Mouse (Mus musculus) embryonic facial prominence, embryonic 11.5 days (tissue): Measurements from ENCODE around the gene Pold1. TPM values are rescaled to one million over a fixed set of nuclear protein-coding genes. Genes with fewer than 3 reads are reported as not detected.

Experiments
- ATAC-seq: fragments of 200-750 bp; cut with Nextera tagmentation; replicated peaks from 2 replicates; pipeline ENCODE4 v1.8.0; 2017; ENCODE audit warnings: low read depth; ENCODE audit not compliant: insufficient number of reproducible peaks, low FRiP score, low TSS enrichment
- DNase-seq: peaks from one replicate; pipeline ENCODE4 v3.0.0-alpha.2; 2015; ENCODE audit warnings: low spot score
- H3K27ac ChIP-seq: fragments of 300-500 bp; sonication (generic); replicated peaks from 2 replicates; pipeline ENCODE4 v1.5.1; 2014; ENCODE audit warnings: mild to moderate bottlenecking, low read depth, low read length, control low read depth
- H3K27me3 ChIP-seq: fragments of 300-500 bp; sonication (generic); 2 replicates; pipeline ENCODE4 v1.6.1; 2014; ENCODE audit warnings: mild to moderate bottlenecking, low read length, moderate library complexity, mixed read lengths; ENCODE audit not compliant: control insufficient read depth, insufficient read depth
- H3K36me3 ChIP-seq: fragments of 300-500 bp; sonication (generic); replicated peaks from 2 replicates; pipeline ENCODE4 v1.6.1; 2014; ENCODE audit warnings: low read depth, mild to moderate bottlenecking, low read length, moderate library complexity, mixed read lengths; ENCODE audit not compliant: control insufficient read depth, insufficient read depth
- H3K4me1 ChIP-seq: fragments of 300-500 bp; sonication (generic); 2 replicates; pipeline ENCODE4 v1.6.1; 2014; ENCODE audit warnings: low read length, mixed read lengths; ENCODE audit not compliant: control insufficient read depth, insufficient read depth
- H3K4me2 ChIP-seq: fragments of 300-500 bp; sonication (generic); 2 replicates; pipeline ENCODE4 v1.6.1; 2014; ENCODE audit warnings: low read depth, mild to moderate bottlenecking, control low read depth, low read length, moderate library complexity
- H3K4me3 ChIP-seq: fragments of 300-500 bp; sonication (generic); 2 replicates; pipeline ENCODE4 v1.5.1; 2014; ENCODE audit warnings: low read depth, low read length, control low read depth
- H3K9ac ChIP-seq: fragments of 300-500 bp; sonication (generic); replicated peaks from 2 replicates; pipeline ENCODE4 v1.6.1; 2014; ENCODE audit warnings: mild to moderate bottlenecking, control low read depth, low read length
- H3K9me3 ChIP-seq: fragments of 300-500 bp; sonication (generic); replicated peaks from 2 replicates; pipeline ENCODE4 v1.6.1; 2016; ENCODE audit warnings: mild to moderate bottlenecking, low read length, inconsistent platforms, mixed read lengths; ENCODE audit not compliant: control insufficient read depth
- WGBS: fragments of 180-500 bp; shearing (Covaris S2); extraction: QIAGEN DNeasy Blood & Tissue Kit; methylation state at CpG from one replicate; pipeline ENCODE4 v1.1.7; 2014; 5-methylcytosine and 5-hydroxymethylcytosine counted together
- polyA plus RNA-seq: library from polyadenylated mRNA; unstranded; fragments of >200 nt; fragmentation: Nextera tagmentation; extraction: Ambion mirVana; gene quantifications from 2 replicates; pipeline ENCODE4 v1.2.1, GENCODE M21; 2014

Pold1 gene
- polyA plus RNA-seq, 1 experiment from 2014 or later: 56.3 TPM

DNA sequence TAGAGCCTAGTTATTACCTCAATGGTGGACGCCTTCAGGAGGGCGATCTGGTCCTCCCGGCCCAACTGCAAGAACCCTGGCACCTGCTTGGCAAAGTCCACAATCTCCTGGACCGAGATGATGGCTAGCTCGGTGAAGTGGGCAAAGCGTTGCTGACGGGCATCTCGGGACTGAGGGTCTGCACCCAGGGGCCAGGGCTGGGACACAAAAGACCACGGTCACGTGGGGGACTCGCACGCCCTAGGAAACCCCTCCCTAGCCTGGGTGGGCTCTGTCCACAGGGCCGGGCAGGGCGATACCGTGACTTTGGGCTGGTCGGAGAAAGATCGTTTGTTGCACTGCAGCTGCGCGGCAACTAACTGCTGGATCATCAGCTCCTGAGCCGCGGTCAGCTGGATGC is 2.7 kb upstream of the Pold1 start:
- Histone ChIP-seq H3K4me2 (no peak overlapping the region), H3K4me1 (peaks cover 5% of the 10 kb centered on the region; the same call in 1 of the 2 replicates), H3K9ac (0 out of 2 replicates have a peak overlapping the region, but pooled peaks have one; percentile 9), H3K27me3 (no peaks in the 10 kb centered on the region), H3K4me3 (no peak overlapping the region), H3K9me3 (no peaks in the 10 kb centered on the region), H3K27ac (no peak overlapping the region), H3K36me3 (no peaks in the 10 kb centered on the region; the same call in 1 of the 2 replicates)
- DNase-seq (no peak), ATAC-seq (no peak)
- WGBS: 92% methylated on average over 21 of the region's 21 CpGs

DNA sequence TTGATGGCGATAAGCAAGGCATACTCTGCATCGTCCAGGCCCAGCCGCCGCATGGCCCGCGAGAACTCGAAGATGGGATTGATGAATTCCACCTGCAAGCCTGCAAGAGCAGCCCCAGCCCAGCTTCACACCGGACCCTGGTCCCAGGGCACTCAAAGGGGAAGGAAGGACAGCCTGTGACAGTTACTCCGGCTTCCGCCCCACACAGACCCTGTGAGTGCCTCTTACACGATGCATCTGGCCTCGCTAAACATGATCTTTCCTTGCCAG is 1.7 kb upstream of the Pold1 start:
- no peaks in the 10 kb centered on the region; the same call in 1 of the 2 replicates for H3K36me3 ChIP-seq
- H3K9me3 ChIP-seq: no peaks in the 10 kb centered on the region
- DNase-seq: no peak
- no peak overlapping the region for H3K4me3 ChIP-seq
- H3K27me3 ChIP-seq: no peaks in the 10 kb centered on the region
- H3K4me1 ChIP-seq: peaks cover 5% of the 10 kb centered on the region; the same call in 1 of the 2 replicates
- no peak overlapping the region for H3K9ac ChIP-seq
- no peak overlapping the region for H3K27ac ChIP-seq
- no peak overlapping the region for H3K4me2 ChIP-seq
- 97% methylated on average over 12 of the region's 12 CpGs for WGBS
- no peak for ATAC-seq

DNA sequence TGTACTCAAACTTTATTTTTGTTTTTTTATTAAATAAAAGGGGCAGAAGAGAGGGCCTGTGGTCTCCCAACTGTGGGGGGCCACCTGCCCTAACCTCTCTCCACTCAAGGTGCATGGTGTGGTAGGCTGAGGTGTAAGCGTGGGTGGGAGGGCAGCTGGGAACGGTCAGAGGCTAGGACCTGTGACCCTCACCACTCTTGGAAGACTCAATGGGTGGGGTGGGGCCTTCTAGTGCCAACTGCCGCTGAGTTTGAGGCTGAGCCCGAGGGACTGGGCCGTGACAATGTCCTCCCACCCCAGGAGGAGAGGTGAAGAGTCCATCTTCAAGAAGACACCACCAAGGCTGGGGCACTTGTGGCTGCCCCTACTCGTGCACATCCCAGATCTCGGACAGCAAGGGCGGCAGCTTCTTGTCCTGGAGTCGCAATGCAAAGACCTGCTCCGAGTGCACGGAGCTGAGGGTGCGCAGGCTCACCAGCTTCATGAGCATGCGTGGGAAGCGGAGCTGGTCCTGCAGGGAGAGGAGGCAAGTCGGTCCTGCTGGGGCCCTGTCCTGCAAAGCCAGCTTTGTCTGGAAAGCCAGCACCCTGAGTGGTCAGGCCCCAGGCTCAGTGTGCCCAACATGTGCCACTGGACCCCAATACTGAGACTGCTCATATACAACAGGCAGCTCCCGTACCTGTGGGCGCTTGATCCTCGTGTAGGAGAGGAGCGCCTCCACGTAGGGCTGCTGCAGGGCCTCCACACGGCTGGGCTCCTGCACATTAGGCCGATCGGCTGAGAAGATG is 1.2 kb upstream of the Pold1 start:
- no peak overlapping the region for H3K4me3 ChIP-seq
- no peak overlapping the region for H3K27ac ChIP-seq
- ATAC-seq (no peak), DNase-seq (no peak)
- no peaks in the 10 kb centered on the region for H3K9me3 ChIP-seq
- no peaks in the 10 kb centered on the region for H3K27me3 ChIP-seq
- H3K4me2 ChIP-seq: no peak overlapping the region
- H3K9ac ChIP-seq: no peak overlapping the region
- H3K4me1 ChIP-seq: peaks cover 5% of the 10 kb centered on the region; the same call in 1 of the 2 replicates
- WGBS: 95% methylated on average over 23 of the region's 23 CpGs
- no peaks in the 10 kb centered on the region; the same call in 1 of the 2 replicates for H3K36me3 ChIP-seq

DNA sequence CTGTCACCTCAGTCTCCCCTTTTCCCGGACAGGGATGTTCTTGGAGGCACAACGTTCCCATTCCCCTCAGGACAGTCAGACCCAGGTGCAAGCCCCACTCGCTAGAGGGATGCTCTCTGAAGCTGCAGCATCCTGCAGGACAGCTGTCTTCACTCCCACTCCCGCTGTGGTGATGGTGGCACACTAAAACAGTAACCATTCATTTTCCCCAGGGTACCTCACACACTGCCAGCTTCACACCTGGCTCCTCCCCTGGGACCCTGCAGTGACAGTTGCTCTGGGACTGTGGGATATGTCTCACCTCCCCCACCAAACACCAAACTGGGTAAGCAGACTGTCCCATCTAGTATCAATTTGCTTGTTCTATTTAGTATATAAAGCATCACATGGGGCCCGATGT is 924 bp downstream of the Pold1 start:
- Histone ChIP-seq H3K27me3 (no peaks in the 10 kb centered on the region), H3K36me3 (no peaks in the 10 kb centered on the region; the same call in 1 of the 2 replicates), H3K27ac (no peak overlapping the region), H3K4me3 (peak overlapping the region; percentile 63), H3K9me3 (no peaks in the 10 kb centered on the region), H3K4me1 (peaks cover 5% of the 10 kb centered on the region; the same call in 1 of the 2 replicates), H3K9ac (peak overlapping the region; percentile 72), H3K4me2 (peak overlapping the region; percentile 78)
- DNase-seq (no peak), ATAC-seq (no peak)
- WGBS: 23% methylated on average over 5 of the region's 5 CpGs

DNA sequence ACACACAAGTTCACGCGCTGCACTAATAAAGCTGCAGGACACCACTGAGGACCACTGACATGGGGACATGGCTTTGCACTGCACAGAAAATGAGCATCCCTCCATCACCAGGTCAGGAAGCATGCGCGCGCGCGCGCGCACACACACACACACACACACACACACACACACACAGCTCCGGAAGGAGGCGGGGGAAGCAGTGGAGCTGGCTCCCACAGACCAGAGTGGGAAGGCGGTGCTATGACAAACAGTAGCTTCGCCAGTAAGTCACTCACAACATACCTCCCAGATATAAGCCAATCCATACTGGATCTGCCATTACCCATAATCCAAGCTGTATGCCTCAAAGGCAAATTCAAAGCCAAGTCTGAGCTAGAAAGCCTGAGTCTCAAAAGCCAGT is 1.6 kb downstream of the Pold1 start:
- Histone ChIP-seq H3K27me3 (no peaks in the 10 kb centered on the region), H3K9me3 (no peaks in the 10 kb centered on the region), H3K4me3 (peak overlapping the region; percentile 63; the same call in 1 of the 2 replicates), H3K4me1 (peaks cover 5% of the 10 kb centered on the region; the same call in 1 of the 2 replicates), H3K36me3 (no peaks in the 10 kb centered on the region; the same call in 1 of the 2 replicates), H3K27ac (no peak overlapping the region), H3K4me2 (peak overlapping the region; percentile 78; the same call in 1 of the 2 replicates), H3K9ac (peak overlapping the region; percentile 72)
- ATAC-seq (no peak), DNase-seq (no peak)
- WGBS: 95% methylated on average over 13 of the region's 13 CpGs

DNA sequence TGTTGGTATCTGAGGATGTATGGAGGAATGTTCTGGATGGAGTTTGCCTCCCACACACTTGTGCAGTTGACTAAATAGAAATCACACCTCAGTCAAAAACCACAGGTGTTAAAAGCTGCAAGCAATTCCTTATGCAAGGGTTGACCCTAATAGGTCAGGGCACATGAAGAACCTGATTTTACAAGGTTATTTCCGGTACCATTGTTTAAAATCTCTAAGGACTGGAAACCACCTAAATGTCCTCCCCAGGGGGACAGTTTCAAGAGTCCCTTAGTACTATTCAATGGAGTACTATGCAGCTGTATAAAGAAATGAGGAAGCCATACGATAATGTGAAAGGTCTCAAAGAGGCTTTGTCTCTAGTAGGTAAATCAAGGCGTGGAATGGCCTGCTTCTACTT is 2.4 kb downstream of the Pold1 start:
- Histone ChIP-seq H3K27me3 (no peaks in the 10 kb centered on the region), H3K9me3 (no peaks in the 10 kb centered on the region), H3K4me3 (no peak overlapping the region), H3K9ac (no peak overlapping the region), H3K4me2 (no peak overlapping the region), H3K36me3 (no peaks in the 10 kb centered on the region; the same call in none of the 2 replicates), H3K27ac (no peak overlapping the region), H3K4me1 (peaks cover 5% of the 10 kb centered on the region; the same call in 1 of the 2 replicates)
- WGBS: 98% methylated on average over 3 of the region's 3 CpGs
- ATAC-seq (no peak), DNase-seq (no peak)

DNA sequence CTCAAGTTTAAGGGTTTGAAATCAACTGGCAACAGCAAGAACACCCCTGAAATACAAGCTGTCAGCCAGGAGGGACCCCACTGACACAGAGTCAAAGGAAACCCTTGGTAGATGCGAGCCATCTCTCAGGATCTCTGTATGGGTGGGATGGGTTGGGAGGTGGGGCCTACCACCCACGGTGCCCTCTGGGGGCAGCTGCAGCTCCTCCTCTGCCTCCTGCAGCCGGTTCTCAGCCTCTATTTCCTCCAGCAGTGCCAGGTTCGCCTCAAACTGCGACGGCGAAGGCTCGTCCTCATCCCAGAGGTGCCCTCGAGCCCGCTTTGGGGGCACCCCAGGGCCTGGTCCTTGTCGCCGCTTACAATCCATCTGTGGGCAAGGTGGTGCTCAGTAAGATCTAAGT is 5.6 kb downstream of the Pold1 start:
- Histone ChIP-seq H3K4me3 (no peak overlapping the region), H3K27me3 (no peaks in the 10 kb centered on the region), H3K36me3 (peaks cover 4% of the 10 kb centered on the region), H3K9me3 (no peaks in the 10 kb centered on the region), H3K9ac (no peak overlapping the region; the same call in 1 of the 2 replicates), H3K4me2 (no peak overlapping the region), H3K4me1 (peaks cover 5% of the 10 kb centered on the region; the same call in 1 of the 2 replicates), H3K27ac (no peak overlapping the region)
- 78% methylated on average over 12 of the region's 12 CpGs for WGBS
- no peak for ATAC-seq
- DNase-seq: no peak

DNA sequence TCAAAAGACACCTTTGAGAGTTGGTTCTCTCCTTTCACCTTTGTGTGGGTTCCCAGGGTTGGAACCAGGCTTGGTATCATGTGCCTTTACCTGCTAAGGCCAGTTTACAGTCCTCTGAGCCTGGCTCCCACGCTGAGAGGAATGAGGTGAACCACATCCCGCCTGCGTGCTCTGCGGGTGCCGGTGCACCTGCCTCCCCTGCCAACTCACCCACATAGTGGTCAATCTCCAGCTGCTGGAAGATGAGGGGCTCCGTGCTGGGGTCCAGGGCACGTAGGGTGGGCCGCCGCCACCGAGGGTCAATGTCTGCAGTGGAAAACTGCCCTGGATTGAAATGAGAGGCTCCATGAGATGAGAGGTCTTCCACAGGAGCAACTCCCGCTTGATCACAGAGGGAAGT is 6.1 kb downstream of the Pold1 start:
- H3K4me3 ChIP-seq: no peak overlapping the region
- no peak overlapping the region for H3K4me2 ChIP-seq
- H3K27ac ChIP-seq: no peak overlapping the region
- ATAC-seq: no peak
- no peak for DNase-seq
- no peak overlapping the region for H3K9ac ChIP-seq
- H3K9me3 ChIP-seq: no peaks in the 10 kb centered on the region
- H3K27me3 ChIP-seq: no peaks in the 10 kb centered on the region
- H3K36me3 ChIP-seq: peaks cover 4% of the 10 kb centered on the region
- 93% methylated on average over 11 of the region's 11 CpGs for WGBS
- H3K4me1 ChIP-seq: peaks cover 3% of the 10 kb centered on the region; the same call in 1 of the 2 replicates
